Mouse (Mus musculus): ENCODE results near the gene Cactin. TPM values are rescaled to one million over a fixed set of nuclear protein-coding genes. Genes with fewer than 3 reads are reported as not detected.
A peak's percentile ranks its signal among the peaks of the same experiment; 100 is the strongest.

Gene Cactin
- polyA plus RNA-seq, 1 experiment from 2014 or later = 12.4 TPM

DNA sequence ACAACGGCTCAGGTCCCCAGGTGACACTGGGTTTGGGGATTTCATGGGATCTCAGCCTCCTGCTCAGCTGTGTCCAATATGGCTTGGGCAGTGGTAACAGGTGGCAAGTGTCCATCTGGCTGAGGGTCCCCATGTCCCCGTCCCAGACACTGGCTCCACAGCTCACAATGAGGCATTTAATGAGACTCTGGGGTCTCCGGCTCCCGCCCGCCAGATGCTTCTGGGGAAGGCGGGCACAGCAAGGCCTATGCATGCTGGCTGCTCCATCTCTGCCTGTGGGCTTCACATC lies 46.2 kb downstream of the Cactin start:
- no peak for ATAC-seq
- H3K27ac ChIP-seq (ENCODE audit: low read depth) = no peak overlapping the region
- 89% methylated on average over 6 of the region's 6 CpGs for WGBS (ENCODE audit: insufficient replicate concordance)

DNA sequence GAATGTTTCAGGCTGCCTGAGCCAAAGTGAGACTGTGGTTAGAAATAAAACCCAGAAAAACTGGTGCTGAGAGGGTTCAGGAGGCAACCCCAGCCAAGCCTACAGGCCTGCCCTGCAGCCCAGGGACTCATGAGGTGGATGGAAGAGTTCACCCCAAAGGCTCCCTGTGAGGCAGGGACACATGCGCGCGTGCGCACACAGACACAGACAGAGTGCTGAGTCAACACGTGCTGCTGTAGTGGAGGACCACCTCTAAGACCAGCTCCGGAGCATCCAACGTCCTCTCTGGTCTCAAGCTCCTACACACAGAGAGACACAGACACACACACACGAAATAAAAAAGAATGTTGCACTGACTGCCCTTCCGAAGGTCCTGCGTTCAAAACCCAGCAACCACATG lies 54.4 kb downstream of the Cactin start:
- H3K4me1 ChIP-seq (ENCODE audit: insufficient read depth) = peaks cover 28% of the 10 kb centered on the region
- no peak overlapping the region for H3K9ac ChIP-seq (replicated peaks)
- no peak for TF ChIP-seq EP300 (IDR thresholded peaks at IDR 0.05; ENCODE audit: low read depth)
- TF ChIP-seq CTCF (IDR thresholded peaks at IDR 0.05; ENCODE audit: low read depth) = no peak
- no peak overlapping the region for H3K4me3 ChIP-seq (ENCODE audit: low read depth, low read length)
- peak overlapping the region; percentile 68 for H3K4me2 ChIP-seq (ENCODE audit: low read depth, low read length)
- DNase-seq (no peak), ATAC-seq (no peak)
- H3K27me3 ChIP-seq (ENCODE audit: insufficient read depth, low read length) = no peaks in the 10 kb centered on the region
- peaks cover 53% of the 10 kb centered on the region for H3K36me3 ChIP-seq (replicated peaks; ENCODE audit: insufficient read depth, low read length)
- 94% methylated on average over 10 of the region's 10 CpGs for WGBS (ENCODE audit: insufficient replicate concordance)
- H3K27ac ChIP-seq (ENCODE audit: low read depth) = no peak overlapping the region
- no peaks in the 10 kb centered on the region for H3K9me3 ChIP-seq (ENCODE audit: low read length)

More for the DNA sequence above, 46.2 kb downstream of the Cactin start:
- no peak for TF ChIP-seq CTCF (IDR thresholded peaks at IDR 0.05; ENCODE audit: low read depth)
- no peak for TF ChIP-seq EP300 (IDR thresholded peaks at IDR 0.05; ENCODE audit: low read depth)
- Histone ChIP-seq H3K36me3 (replicated peaks; ENCODE audit: insufficient read depth, low read length) (peaks cover 79% of the 10 kb centered on the region), H3K4me1 (ENCODE audit: insufficient read depth) (peaks cover 37% of the 10 kb centered on the region), H3K9ac (replicated peaks) (no peak overlapping the region), H3K9me3 (ENCODE audit: low read length) (no peaks in the 10 kb centered on the region), H3K27me3 (ENCODE audit: insufficient read depth, low read length) (no peaks in the 10 kb centered on the region), H3K4me3 (ENCODE audit: low read depth, low read length) (no peak overlapping the region), H3K4me2 (ENCODE audit: low read depth, low read length) (no peak overlapping the region)
- no peak for DNase-seq

Small RNA genes within 50 kb of the gene (microRNA-seq; reads per million reads assigned to microRNA genes)
- gene Mir3057 = 11.8 reads per million, percentile 21 among the genes with 10 or more reads in this experiment

Other genes starting within 250 kb of the Cactin start
- gene Creb3l3, start 222.2 kb upstream of the Cactin start, polyA plus RNA-seq (2015; fragmentation: Nextera tagmentation; extraction: Ambion mirVana) = 181 and 183 TPM in 2 replicates
- gene Map2k2, start 215.2 kb upstream of the Cactin start, polyA plus RNA-seq (2015; fragmentation: Nextera tagmentation; extraction: Ambion mirVana) = 93.2 and 93.9 TPM in 2 replicates
- 29.7 and 33.8 TPM in 2 replicates for gene Zbtb7a, start 185.9 kb upstream of the Cactin start, polyA plus RNA-seq (2015; fragmentation: Nextera tagmentation; extraction: Ambion mirVana)
- gene Pias4, start 153.2 kb upstream of the Cactin start, polyA plus RNA-seq (2015; fragmentation: Nextera tagmentation; extraction: Ambion mirVana) = 14.6 and 16.1 TPM in 2 replicates
- 310 and 313 TPM in 2 replicates for gene Eef2, start 144.5 kb upstream of the Cactin start, polyA plus RNA-seq (2015; fragmentation: Nextera tagmentation; extraction: Ambion mirVana)
- gene Dapk3, start 138.1 kb upstream of the Cactin start, polyA plus RNA-seq (2015; fragmentation: Nextera tagmentation; extraction: Ambion mirVana) = 15.3 and 17.2 TPM in 2 replicates
- gene 4930442H23Rik, start 137.3 kb upstream of the Cactin start, polyA plus RNA-seq (2015; fragmentation: Nextera tagmentation; extraction: Ambion mirVana) = not detected in 2 replicates
- gene Nmrk2, start 119.1 kb upstream of the Cactin start, polyA plus RNA-seq (2015; fragmentation: Nextera tagmentation; extraction: Ambion mirVana) = not detected in 2 replicates
- gene Atcay, start 90.3 kb upstream of the Cactin start, polyA plus RNA-seq (2015; fragmentation: Nextera tagmentation; extraction: Ambion mirVana) = not detected in 2 replicates
- gene Zfr2, start 87.9 kb upstream of the Cactin start, polyA plus RNA-seq (2015; fragmentation: Nextera tagmentation; extraction: Ambion mirVana) = 0.09 and 0.61 TPM in 2 replicates
- gene Matk, start 68.2 kb upstream of the Cactin start, polyA plus RNA-seq (2015; fragmentation: Nextera tagmentation; extraction: Ambion mirVana) = 1.7 TPM in 2 replicates
- 110 and 112 TPM in 2 replicates for gene Mrpl54, start 54.2 kb upstream of the Cactin start, polyA plus RNA-seq (2015; fragmentation: Nextera tagmentation; extraction: Ambion mirVana)
- gene Apba3, start 54.1 kb upstream of the Cactin start, polyA plus RNA-seq (2015; fragmentation: Nextera tagmentation; extraction: Ambion mirVana) = 21.1 and 23.2 TPM in 2 replicates
- gene Tjp3, start 29.5 kb upstream of the Cactin start, polyA plus RNA-seq (2015; fragmentation: Nextera tagmentation; extraction: Ambion mirVana) = 1.7 and 1.8 TPM in 2 replicates
- gene Pip5k1c, start 28.1 kb upstream of the Cactin start, polyA plus RNA-seq (2015; fragmentation: Nextera tagmentation; extraction: Ambion mirVana) = 8.8 and 9.7 TPM in 2 replicates
- 5.2 and 5.4 TPM in 2 replicates for gene Tbxa2r, start 7.6 kb downstream of the Cactin start, polyA plus RNA-seq (2015; fragmentation: Nextera tagmentation; extraction: Ambion mirVana)
- 0.02 and 0.08 TPM in 2 replicates for gene Gipc3, start 22.2 kb downstream of the Cactin start, polyA plus RNA-seq (2015; fragmentation: Nextera tagmentation; extraction: Ambion mirVana)
- gene Hmg20b, start 29.4 kb downstream of the Cactin start, polyA plus RNA-seq (2015; fragmentation: Nextera tagmentation; extraction: Ambion mirVana) = 26.4 and 27.1 TPM in 2 replicates
- 6.8 and 7.9 TPM in 2 replicates for gene Mfsd12, start 36.4 kb downstream of the Cactin start, polyA plus RNA-seq (2015; fragmentation: Nextera tagmentation; extraction: Ambion mirVana)
- 0.71 and 0.94 TPM in 2 replicates for gene 4930404N11Rik, start 44.7 kb downstream of the Cactin start, polyA plus RNA-seq (2015; fragmentation: Nextera tagmentation; extraction: Ambion mirVana)
- 69.7 and 74.6 TPM in 2 replicates for gene Fzr1, start 57.4 kb downstream of the Cactin start, polyA plus RNA-seq (2015; fragmentation: Nextera tagmentation; extraction: Ambion mirVana)
- gene Dohh, start 63.3 kb downstream of the Cactin start, polyA plus RNA-seq (2015; fragmentation: Nextera tagmentation; extraction: Ambion mirVana) = 39.3 and 42.1 TPM in 2 replicates
- 0.40 and 0.70 TPM in 2 replicates for gene Gm48551, start 63.4 kb downstream of the Cactin start, polyA plus RNA-seq (2015; fragmentation: Nextera tagmentation; extraction: Ambion mirVana)
- not detected in 2 replicates for gene Gm48552, start 67.9 kb downstream of the Cactin start, polyA plus RNA-seq (2015; fragmentation: Nextera tagmentation; extraction: Ambion mirVana)
- gene Smim24, start 71.9 kb downstream of the Cactin start, polyA plus RNA-seq (2015; fragmentation: Nextera tagmentation; extraction: Ambion mirVana) = 1.7 and 2.0 TPM in 2 replicates
- 19.6 and 21.1 TPM in 2 replicates for gene Nfic, start 134.5 kb downstream of the Cactin start, polyA plus RNA-seq (2015; fragmentation: Nextera tagmentation; extraction: Ambion mirVana)
- gene Celf5, start 161.6 kb downstream of the Cactin start, polyA plus RNA-seq (2015; fragmentation: Nextera tagmentation; extraction: Ambion mirVana) = not detected in 2 replicates
- gene Ncln, start 175.3 kb downstream of the Cactin start, polyA plus RNA-seq (2015; fragmentation: Nextera tagmentation; extraction: Ambion mirVana) = 29.2 and 30.6 TPM in 2 replicates
- gene S1pr4, start 179.0 kb downstream of the Cactin start, polyA plus RNA-seq (2015; fragmentation: Nextera tagmentation; extraction: Ambion mirVana) = 6.3 and 7.4 TPM in 2 replicates
- 4.0 and 4.4 TPM in 2 replicates for gene Gna15, start 203.1 kb downstream of the Cactin start, polyA plus RNA-seq (2015; fragmentation: Nextera tagmentation; extraction: Ambion mirVana)
- gene Gna11, start 224.1 kb downstream of the Cactin start, polyA plus RNA-seq (2015; fragmentation: Nextera tagmentation; extraction: Ambion mirVana) = 18.3 and 19.2 TPM in 2 replicates
- 256 and 266 TPM in 2 replicates for gene Aes, start 238.4 kb downstream of the Cactin start, polyA plus RNA-seq (2015; fragmentation: Nextera tagmentation; extraction: Ambion mirVana)